Mouse (Mus musculus) ES-Bruce4 (cell line): ENCODE results near the gene Ggact.

Experiments used
- CTCF ChIP-seq: IDR thresholded peaks from one replicate; pipeline ENCODE4 v1.8.1; 2011; ENCODE audit warnings: low read depth, low read length
- EP300 ChIP-seq: IDR thresholded peaks from 2 replicates; pipeline ENCODE4 v1.6.1; 2011; ENCODE audit warnings: low read depth, low read length; ENCODE audit not compliant: insufficient read depth
- POLR2A ChIP-seq: IDR thresholded peaks from one replicate; pipeline ENCODE4 v1.8.1; 2011; ENCODE audit warnings: low read length; ENCODE audit not compliant: insufficient read depth

DNA sequence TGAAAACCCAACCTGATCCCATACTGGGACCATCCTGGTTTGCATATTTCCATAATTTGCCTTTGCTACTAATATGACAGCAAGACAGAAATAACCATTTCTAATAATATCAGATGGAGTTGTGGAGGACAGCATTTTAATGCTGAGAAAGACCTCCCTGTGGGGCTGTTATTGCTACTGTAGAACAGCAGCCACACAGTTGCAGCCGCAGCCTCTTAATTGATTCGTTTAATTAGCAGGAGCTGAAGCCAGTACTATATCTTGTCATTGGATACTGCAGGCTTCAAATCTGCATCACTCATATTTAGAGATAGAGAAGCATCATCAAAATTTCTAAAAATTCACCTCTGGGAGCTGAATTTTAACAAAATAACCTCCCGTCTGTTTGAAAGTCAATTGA lies 92.6 kb downstream of the Ggact start:
- no peak for TF ChIP-seq CTCF
- TF ChIP-seq POLR2A, result no peak
- TF ChIP-seq EP300, result no peak
